Mouse (Mus musculus): ENCODE measurements around the gene Proser2. TPM values are rescaled to one million over a fixed set of nuclear protein-coding genes. Genes with fewer than 3 reads are reported as not detected.

Gene Proser2
- polyA plus RNA-seq, 1 experiment from 2014 or later, result 3.2 TPM

GRCm38 (mm10) chr2:6056518-6056917, 73.5 kb downstream of the Proser2 start:
- H3K27ac ChIP-seq (replicated peaks), result no peak overlapping the region
- no peaks in the 10 kb centered on the region for H3K9me3 ChIP-seq (replicated peaks)
- no peak overlapping the region for H3K4me3 ChIP-seq
- H3K4me1 ChIP-seq, result peaks cover 9% of the 10 kb centered on the region
- 91% methylated on average over 3 of the region's 3 CpGs for WGBS
- no peak for DNase-seq (ENCODE audit: low spot score)
- no peaks in the 10 kb centered on the region for H3K27me3 ChIP-seq (ENCODE audit: low read depth, poor library complexity, severe bottlenecking)
- peaks cover 55% of the 10 kb centered on the region for H3K36me3 ChIP-seq

- 67% methylated on average over 11 of the region's 11 CpGs for WGBS
- H3K27me3 ChIP-seq (ENCODE audit: low read depth, poor library complexity, severe bottlenecking), result no peaks in the 10 kb centered on the region
- no peak overlapping the region for H3K4me3 ChIP-seq
- no peak overlapping the region for H3K27ac ChIP-seq (replicated peaks)
- no peak for DNase-seq (ENCODE audit: low spot score)
- no peaks in the 10 kb centered on the region for H3K9me3 ChIP-seq (replicated peaks)
- peaks cover 9% of the 10 kb centered on the region for H3K4me1 ChIP-seq
- H3K36me3 ChIP-seq, result peaks cover 65% of the 10 kb centered on the region
These were observed 74.5 kb downstream of the Proser2 start for GRCm38 (mm10) chr2:6055466-6055865.

- no peak overlapping the region for H3K4me3 ChIP-seq
- H3K36me3 ChIP-seq, result peaks cover 73% of the 10 kb centered on the region
- DNase-seq (ENCODE audit: low spot score), result no peak
- 91% methylated on average over 3 of the region's 3 CpGs for WGBS
- no peak overlapping the region for H3K27ac ChIP-seq (replicated peaks)
- H3K4me1 ChIP-seq, result no peaks in the 10 kb centered on the region
- no peaks in the 10 kb centered on the region for H3K27me3 ChIP-seq (ENCODE audit: low read depth, poor library complexity, severe bottlenecking)
- no peaks in the 10 kb centered on the region for H3K9me3 ChIP-seq (replicated peaks)
These were observed 81.0 kb downstream of the Proser2 start for GRCm38 (mm10) chr2:6049018-6049417.

GRCm38 (mm10) chr2:6048570-6048969, 81.4 kb downstream of the Proser2 start:
- Histone ChIP-seq H3K27ac (replicated peaks) (no peak overlapping the region), H3K9me3 (replicated peaks) (no peaks in the 10 kb centered on the region), H3K27me3 (ENCODE audit: low read depth, poor library complexity, severe bottlenecking) (no peaks in the 10 kb centered on the region), H3K36me3 (peaks cover 75% of the 10 kb centered on the region), H3K4me1 (no peaks in the 10 kb centered on the region), H3K4me3 (no peak overlapping the region)
- no peak for DNase-seq (ENCODE audit: low spot score)
- 77% methylated on average over 4 of the region's 4 CpGs for WGBS

Other genes starting within 250 kb of the Proser2 start
- gene Sec61a2, start 234.8 kb downstream of the Proser2 start, polyA plus RNA-seq (2016; fragmentation: Nextera tagmentation; extraction: Ambion mirVana), result 91.0 and 91.6 TPM in 2 replicates
- 5.3 and 5.6 TPM in 2 replicates for gene Dhtkd1, start 187.4 kb downstream of the Proser2 start, polyA plus RNA-seq (2016; fragmentation: Nextera tagmentation; extraction: Ambion mirVana)
- gene Upf2, start 178.7 kb downstream of the Proser2 start, polyA plus RNA-seq (2016; fragmentation: Nextera tagmentation; extraction: Ambion mirVana), result 10.3 TPM in 2 replicates
- gene Echdc3, start 82.8 kb upstream of the Proser2 start, polyA plus RNA-seq (2016; fragmentation: Nextera tagmentation; extraction: Ambion mirVana), result 2.0 and 2.5 TPM in 2 replicates
- 11.0 and 11.8 TPM in 2 replicates for gene Usp6nl, start 192.5 kb upstream of the Proser2 start, polyA plus RNA-seq (2016; fragmentation: Nextera tagmentation; extraction: Ambion mirVana)